Mouse (Mus musculus): ENCODE measurements at regions not wholly inside any gene's neighbourhood (a gene's known extent, or its start where the extent isn't known, plus 50 kb on each side); places are given as distances from the start of the nearest gene placed in this dataset.
"Not testable (repeated sequence)": the region's sequence is repeated elsewhere in the genome, so short reads cannot be mapped to it uniquely, and the experiment has no call there.

GRCm38 (mm10) chr4:35331161-35331560 is 105.2 kb upstream of the C9orf72 start:
- no peak for ATAC-seq (ENCODE audit: low FRiP score, low read depth)
- no peaks in the 10 kb centered on the region for H3K9me3 ChIP-seq
- no peak overlapping the region for H3K27ac ChIP-seq (replicated peaks)
- 81% methylated on average over 1 of the region's 1 CpGs for WGBS
- H3K4me2 ChIP-seq: no peak overlapping the region
- no peaks in the 10 kb centered on the region for H3K36me3 ChIP-seq
- no peaks in the 10 kb centered on the region for H3K4me1 ChIP-seq (replicated peaks)
- H3K27me3 ChIP-seq: no peaks in the 10 kb centered on the region
- H3K9ac ChIP-seq: no peak overlapping the region
- H3K4me3 ChIP-seq: no peak overlapping the region

GRCm38 (mm10) chr4:35325300-35325699 is 99.3 kb upstream of the C9orf72 start:
- H3K4me2 ChIP-seq: no peak overlapping the region
- ATAC-seq (ENCODE audit: low FRiP score, low read depth): no peak

GRCm38 (mm10) chr4:35322432-35323173 is 96.6 kb upstream of the C9orf72 start:
- Histone ChIP-seq H3K9ac (no peak overlapping the region), H3K27ac (replicated peaks) (no peak overlapping the region), H3K4me3 (no peak overlapping the region), H3K36me3 (no peaks in the 10 kb centered on the region), H3K4me2 (no peak overlapping the region), H3K9me3 (no peaks in the 10 kb centered on the region), H3K4me1 (replicated peaks) (no peaks in the 10 kb centered on the region), H3K27me3 (no peaks in the 10 kb centered on the region)
- 90% methylated on average over 2 of the region's 2 CpGs for WGBS
- ATAC-seq (ENCODE audit: low FRiP score, low read depth): no peak

More at GRCm38 (mm10) chr4:35325300-35325699, 99.3 kb upstream of the C9orf72 start:
- Histone ChIP-seq H3K9ac (no peak overlapping the region), H3K9me3 (no peaks in the 10 kb centered on the region), H3K27ac (replicated peaks) (no peak overlapping the region), H3K27me3 (no peaks in the 10 kb centered on the region), H3K4me1 (replicated peaks) (no peaks in the 10 kb centered on the region), H3K4me3 (no peak overlapping the region), H3K36me3 (no peaks in the 10 kb centered on the region)

GRCm38 (mm10) chr4:35310396-35310977 is 84.5 kb upstream of the C9orf72 start:
- ATAC-seq (ENCODE audit: low FRiP score, low read depth): no peak
- H3K36me3 ChIP-seq: no peaks in the 10 kb centered on the region
- H3K9ac ChIP-seq: no peak overlapping the region
- H3K9me3 ChIP-seq: no peaks in the 10 kb centered on the region
- H3K27ac ChIP-seq (replicated peaks): no peak overlapping the region
- no peaks in the 10 kb centered on the region for H3K4me1 ChIP-seq (replicated peaks)
- no peak overlapping the region for H3K4me3 ChIP-seq
- H3K4me2 ChIP-seq: no peak overlapping the region
- 76% methylated on average over 5 of the region's 5 CpGs for WGBS
- H3K27me3 ChIP-seq: no peaks in the 10 kb centered on the region

GRCm38 (mm10) chr4:35308221-35308620 is 82.2 kb upstream of the C9orf72 start:
- Histone ChIP-seq H3K4me1 (replicated peaks) (no peaks in the 10 kb centered on the region), H3K9ac (no peak overlapping the region), H3K27ac (replicated peaks) (no peak overlapping the region), H3K9me3 (no peaks in the 10 kb centered on the region), H3K4me2 (no peak overlapping the region), H3K36me3 (no peaks in the 10 kb centered on the region), H3K27me3 (no peaks in the 10 kb centered on the region), H3K4me3 (no peak overlapping the region)
- 64% methylated on average over 5 of the region's 5 CpGs for WGBS
- ATAC-seq (ENCODE audit: low FRiP score, low read depth): no peak

- Histone ChIP-seq H3K9ac (no peak overlapping the region), H3K36me3 (no peaks in the 10 kb centered on the region), H3K4me2 (no peak overlapping the region), H3K4me1 (replicated peaks) (no peaks in the 10 kb centered on the region), H3K27me3 (no peaks in the 10 kb centered on the region), H3K27ac (replicated peaks) (no peak overlapping the region), H3K4me3 (no peak overlapping the region), H3K9me3 (no peaks in the 10 kb centered on the region)
- WGBS: 73% methylated on average over 1 of the region's 1 CpGs
- ATAC-seq (ENCODE audit: low FRiP score, low read depth): no peak
Observed at GRCm38 (mm10) chr4:35305210-35305609, 79.2 kb upstream of the C9orf72 start.

GRCm38 (mm10) chr4:35300848-35301247 is 74.9 kb upstream of the C9orf72 start:
- WGBS: 31% methylated on average over 2 of the region's 2 CpGs
- no peaks in the 10 kb centered on the region for H3K27me3 ChIP-seq
- H3K4me3 ChIP-seq: no peak overlapping the region
- no peak overlapping the region for H3K4me2 ChIP-seq
- H3K27ac ChIP-seq (replicated peaks): no peak overlapping the region
- no peak for ATAC-seq (ENCODE audit: low FRiP score, low read depth)
- H3K4me1 ChIP-seq (replicated peaks): no peaks in the 10 kb centered on the region
- H3K9me3 ChIP-seq: no peaks in the 10 kb centered on the region
- H3K36me3 ChIP-seq: no peaks in the 10 kb centered on the region
- H3K9ac ChIP-seq: no peak overlapping the region

GRCm38 (mm10) chr4:35300374-35300773 is 74.4 kb upstream of the C9orf72 start:
- H3K36me3 ChIP-seq; H3K4me2 ChIP-seq; H3K9me3 ChIP-seq; H3K4me1 ChIP-seq (replicated peaks); H3K9ac ChIP-seq; H3K27ac ChIP-seq (replicated peaks); H3K27me3 ChIP-seq; ATAC-seq (ENCODE audit: low FRiP score, low read depth); H3K4me3 ChIP-seq: not testable (repeated sequence)
- WGBS: 73% methylated on average over 4 of the region's 4 CpGs

- H3K9ac ChIP-seq: no peak overlapping the region
- peaks cover 16% of the 10 kb centered on the region for H3K9me3 ChIP-seq
- ATAC-seq (ENCODE audit: low FRiP score, low read depth): peak; percentile 79
- no peaks in the 10 kb centered on the region for H3K36me3 ChIP-seq
- H3K4me3 ChIP-seq: no peak overlapping the region
- no peak overlapping the region for H3K27ac ChIP-seq (replicated peaks)
- no peaks in the 10 kb centered on the region for H3K27me3 ChIP-seq
- no peak overlapping the region for H3K4me2 ChIP-seq
- H3K4me1 ChIP-seq (replicated peaks): no peaks in the 10 kb centered on the region
Observed at GRCm38 (mm10) chr4:35284611-35285010, 58.6 kb upstream of the C9orf72 start.

All from hindbrain, embryonic 15.5 days (tissue).